ENCODE assay signal across 9 mouse cellular contexts in the genomic region with DNA sequence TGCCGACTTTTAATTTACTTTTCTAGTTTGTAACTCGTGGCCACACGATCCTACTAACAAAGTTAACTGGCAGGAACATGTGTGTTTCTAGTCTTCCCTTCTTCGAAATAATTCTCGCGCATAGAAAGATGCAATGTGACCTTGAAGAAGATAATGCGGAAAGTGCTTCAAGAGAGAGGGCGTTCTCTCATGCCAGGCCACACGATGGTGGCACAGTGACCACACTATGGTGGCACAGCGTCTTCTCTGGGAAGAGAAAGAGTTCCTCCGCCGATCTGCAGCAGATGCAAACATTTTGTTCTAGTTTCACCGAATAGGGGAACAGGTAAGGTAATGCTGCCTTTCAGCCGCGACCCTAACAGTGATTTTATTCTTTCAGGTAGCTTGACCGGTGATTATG.
DNase-seq lines count a peak whose midpoint lies in the region; ATAC-seq and TF ChIP-seq lines count a peak whose summit lies in the region.
"Had no signal": no experiment of that assay in that cellular context is flagged by ENCODE, and none has a peak within 500 bp of the region (broad histone marks: within the 10 kb centered on the region; RNA-seq: fewer than 3 reads in every experiment).

No protein-coding gene starts in this region.

- no peak for TF ChIP-seq CTCF in midbrain, postnatal 0 days (IDR thresholded peaks at IDR 0.05)

- H3K36me3 ChIP-seq in kidney, embryonic 14.5 days (ENCODE audit: control insufficient read depth, insufficient read depth, low read length): no peaks in the 10 kb centered on the region
- H3K36me3 ChIP-seq in embryonic facial prominence, embryonic 12.5 days: no peaks in the 10 kb centered on the region
- no peaks in the 10 kb centered on the region for H3K36me3 ChIP-seq in hindbrain, embryonic 16.5 days (ENCODE audit: control insufficient read depth, insufficient read depth, low read length)
- H3K36me3 ChIP-seq in midbrain, postnatal 0 days (ENCODE audit: insufficient read depth, low read length): no peaks in the 10 kb centered on the region

- no peaks in the 10 kb centered on the region for H3K9me3 ChIP-seq in kidney, embryonic 14.5 days (ENCODE audit: control insufficient read depth, low read length)
- H3K9me3 ChIP-seq in embryonic facial prominence, embryonic 12.5 days: no peaks in the 10 kb centered on the region
- no peaks in the 10 kb centered on the region for H3K9me3 ChIP-seq in hindbrain, embryonic 16.5 days (ENCODE audit: control insufficient read depth, low read length)
- H3K9me3 ChIP-seq in midbrain, postnatal 0 days (ENCODE audit: low read length): no peaks in the 10 kb centered on the region

- 48% methylated on average over 16 of the region's 16 CpGs for WGBS in kidney, embryonic 14.5 days
- WGBS in embryonic facial prominence, embryonic 12.5 days: 52% methylated on average over 16 of the region's 16 CpGs
- WGBS in hindbrain, embryonic 16.5 days: 51% methylated on average over 16 of the region's 16 CpGs
- WGBS in midbrain, postnatal 0 days: 48% methylated on average over 16 of the region's 16 CpGs

- no peaks in the 10 kb centered on the region for H3K4me1 ChIP-seq in kidney, embryonic 14.5 days (ENCODE audit: control insufficient read depth, insufficient read depth, low read length)
- no peaks in the 10 kb centered on the region for H3K4me1 ChIP-seq in embryonic facial prominence, embryonic 12.5 days
- peaks cover 4% of the 10 kb centered on the region; the same call in 1 of the 2 replicates for H3K4me1 ChIP-seq in hindbrain, embryonic 16.5 days (ENCODE audit: control insufficient read depth, insufficient read depth, low read depth, low read length)
- 0 out of 2 replicates have a peak, but pooled peaks cover 2% of the 10 kb centered on the region for H3K4me1 ChIP-seq in midbrain, postnatal 0 days (ENCODE audit: insufficient read depth, low read length)

- no peak overlapping the region for H3K9ac ChIP-seq in kidney, embryonic 14.5 days (ENCODE audit: low read depth, low read length)
- no peak overlapping the region for H3K9ac ChIP-seq in embryonic facial prominence, embryonic 12.5 days
- H3K9ac ChIP-seq in hindbrain, embryonic 16.5 days (ENCODE audit: low read depth, low read length): peak overlapping the region; percentile 51
- H3K9ac ChIP-seq in midbrain, postnatal 0 days (replicated peaks; ENCODE audit: low read length, poor library complexity, severe bottlenecking): no peak overlapping the region; the same call in 1 of the 2 replicates

- peak overlapping the region; percentile 42 for H3K4me2 ChIP-seq in kidney, embryonic 14.5 days (replicated peaks; ENCODE audit: low read depth, low read length)
- H3K4me2 ChIP-seq in embryonic facial prominence, embryonic 12.5 days (replicated peaks): peak overlapping the region; percentile 47
- peak overlapping the region; percentile 63 for H3K4me2 ChIP-seq in hindbrain, embryonic 16.5 days (ENCODE audit: low read length)
- peak overlapping the region; percentile 48 for H3K4me2 ChIP-seq in midbrain, postnatal 0 days (ENCODE audit: low read depth, low read length, poor library complexity, severe bottlenecking)

- H3K27me3 ChIP-seq in kidney, embryonic 14.5 days (ENCODE audit: control insufficient read depth, insufficient read depth, low read length): no peaks in the 10 kb centered on the region
- H3K27me3 ChIP-seq in embryonic facial prominence, embryonic 12.5 days: no peaks in the 10 kb centered on the region
- no peaks in the 10 kb centered on the region for H3K27me3 ChIP-seq in hindbrain, embryonic 16.5 days (replicated peaks; ENCODE audit: control insufficient read depth, insufficient read depth, low read length)
- no peaks in the 10 kb centered on the region for H3K27me3 ChIP-seq in midbrain, postnatal 0 days (ENCODE audit: insufficient read depth, low read length)

- no peak overlapping the region for H3K27ac ChIP-seq in kidney, embryonic 14.5 days (ENCODE audit: low read depth, low read length)
- no peak overlapping the region for H3K27ac ChIP-seq in embryonic facial prominence, embryonic 12.5 days
- H3K27ac ChIP-seq in hindbrain, embryonic 16.5 days (ENCODE audit: low read depth, low read length): no peak overlapping the region
- no peak overlapping the region for H3K27ac ChIP-seq in midbrain, postnatal 0 days (ENCODE audit: low read depth, low read length)
- H3K27ac ChIP-seq: macrophage had no signal

- H3K4me3 ChIP-seq in kidney, embryonic 14.5 days (ENCODE audit: low read length): peak overlapping the region; percentile 18; the same call in 1 of the 2 replicates
- peak overlapping the region; percentile 18; the same call in 1 of the 2 replicates for H3K4me3 ChIP-seq in embryonic facial prominence, embryonic 12.5 days
- peak overlapping the region; percentile 36 for H3K4me3 ChIP-seq in hindbrain, embryonic 16.5 days (ENCODE audit: low read length)
- H3K4me3 ChIP-seq in midbrain, postnatal 0 days (ENCODE audit: low read depth, low read length): peak overlapping the region; percentile 31

- ATAC-seq in kidney, embryonic 14.5 days (ENCODE audit: low FRiP score, low TSS enrichment): no peak; the same call in 1 of the 2 replicates
- no peak for ATAC-seq in embryonic facial prominence, embryonic 12.5 days (ENCODE audit: insufficient number of reproducible peaks, insufficient read depth, low FRiP score, low TSS enrichment)
- ATAC-seq in hindbrain, embryonic 16.5 days: peak; percentile 22; the same call in 1 of the 2 replicates
- ATAC-seq in midbrain, postnatal 0 days (ENCODE audit: low FRiP score): no peak

- no peak for DNase-seq in kidney, adult 11 months
- no peak for DNase-seq in midbrain, postnatal 0 days (ENCODE audit: low spot score)
- DNase-seq in adrenal gland, adult 18-20 months (ENCODE audit: low spot score in 2 of 2): no peak
- no peak for DNase-seq in c-Kit-positive CD71-positive TER-119-positive erythroid progenitor cells, embryonic 14.5 days (ENCODE audit: low spot score)
- DNase-seq in ovary, postnatal 14 days (ENCODE audit: low spot score): no peak
